In the genomic region with DNA sequence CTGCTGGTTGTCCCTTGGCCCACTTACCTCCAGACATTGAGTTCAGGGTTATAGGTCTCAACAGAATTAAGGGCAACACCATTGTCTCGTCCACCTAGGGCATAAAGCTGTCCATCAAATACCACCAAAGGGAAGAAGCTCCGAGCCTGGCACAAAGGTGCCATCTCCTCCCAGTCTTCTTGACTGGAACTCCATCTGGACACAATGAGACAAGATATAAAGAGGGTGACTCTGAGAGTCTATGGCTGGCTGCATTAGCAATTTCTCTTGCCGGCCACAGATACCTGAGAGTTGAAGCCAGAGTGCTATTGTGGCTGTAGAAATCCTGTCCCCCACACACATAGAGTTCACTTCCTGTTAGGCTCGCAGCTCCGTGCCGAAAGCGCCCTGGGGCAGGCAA, we compare ENCODE assay signal across 20 mouse cellular contexts. TPM values are rescaled to one million over a fixed set of nuclear protein-coding genes. Genes with fewer than 3 reads are reported as not detected.
"Had no signal": no experiment of that assay in that cellular context is flagged by ENCODE, and none has a peak within 500 bp of the region (broad histone marks: within the 10 kb centered on the region; RNA-seq: fewer than 3 reads in every experiment).

No protein-coding gene starts in this region.

- H3K36me3 ChIP-seq: kidney, embryonic 15.5 days; limb, embryonic 12.5 days; limb, embryonic 15.5 days; neural tube, embryonic 13.5 days had no signal

- H3K27ac ChIP-seq: kidney, embryonic 15.5 days; limb, embryonic 12.5 days; limb, embryonic 15.5 days; liver, embryonic 14.5 days; macrophage; neural tube, embryonic 13.5 days had no signal

- H3K4me3 ChIP-seq: kidney, embryonic 15.5 days; limb, embryonic 12.5 days; limb, embryonic 15.5 days; myocyte; neural tube, embryonic 13.5 days had no signal

- ATAC-seq: liver, postnatal 0 days; lung, postnatal 0 days had no signal

- H3K4me2 ChIP-seq: kidney, embryonic 15.5 days; limb, embryonic 12.5 days; limb, embryonic 15.5 days; liver, embryonic 11.5 days; lung, embryonic 14.5 days; midbrain, embryonic 11.5 days; neural tube, embryonic 13.5 days had no signal

- H3K9ac ChIP-seq: kidney, embryonic 15.5 days; limb, embryonic 12.5 days; limb, embryonic 15.5 days; liver, embryonic 14.5 days; liver, postnatal 0 days; lung, embryonic 14.5 days; neural tube, embryonic 13.5 days had no signal

- H3K9me3 ChIP-seq: kidney, embryonic 15.5 days; limb, embryonic 12.5 days; limb, embryonic 15.5 days; neural tube, embryonic 13.5 days had no signal

- DNase-seq: kidney, adult 11 months; kidney, adult 8-10 months; kidney, postnatal 10 days; kidney, postnatal 36 days; liver, postnatal 0 days; midbrain, embryonic 14.5 days; thymus, adult 18-20 months; thymus, postnatal 25 days had no signal

RNA-seq across cellular contexts. Expression of a gene that starts 5.2 kb away (rescaled TPM):
- total RNA-seq: megakaryocyte-erythroid progenitor cell, adult 5-6 weeks had no signal
- polyA plus RNA-seq: macrophage had no signal
